Comparison of ENCODE assay signal across 9 mouse cellular contexts in the genomic region with DNA sequence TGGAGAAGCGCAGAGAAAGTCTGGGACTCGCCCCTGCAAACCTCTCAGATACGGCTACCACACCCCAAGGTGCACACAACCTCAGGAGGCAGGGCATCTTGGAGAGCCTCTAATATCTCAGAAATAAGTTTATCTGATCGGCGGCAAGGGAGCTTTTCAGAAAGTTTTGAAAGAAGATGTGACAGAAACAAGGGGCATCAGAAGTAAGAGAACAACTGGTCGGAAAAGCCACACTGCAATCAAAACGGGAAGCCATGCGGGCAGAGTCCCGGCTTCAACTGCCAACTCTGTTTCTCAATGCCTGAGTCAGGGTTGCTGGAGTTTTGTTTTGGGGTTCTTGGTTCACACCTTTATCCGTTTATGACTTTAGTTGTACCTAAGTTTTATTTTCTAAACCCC. TPM values are rescaled to one million over a fixed set of nuclear protein-coding genes. Genes with fewer than 3 reads are reported as not detected.
DNase-seq lines count a peak whose midpoint lies in the region; ATAC-seq lines count a peak whose summit lies in the region.
"Had no signal": no experiment of that assay in that cellular context is flagged by ENCODE, and none has a peak within 500 bp of the region (broad histone marks: within the 10 kb centered on the region; RNA-seq: fewer than 3 reads in every experiment).

No protein-coding gene starts in this region.

- H3K4me2 ChIP-seq in kidney, embryonic 14.5 days (replicated peaks; ENCODE audit: low read depth, low read length): peak overlapping the region; percentile 55
- H3K4me2 ChIP-seq in hindbrain, embryonic 15.5 days: peak overlapping the region; percentile 99
- peak overlapping the region; percentile 93 for H3K4me2 ChIP-seq in midbrain, embryonic 12.5 days (replicated peaks)

- H3K9ac ChIP-seq in kidney, embryonic 14.5 days (ENCODE audit: low read depth, low read length): peak overlapping the region; percentile 71
- H3K9ac ChIP-seq in hindbrain, embryonic 15.5 days: peak overlapping the region; percentile 56; the same call in 1 of the 2 replicates
- H3K9ac ChIP-seq in midbrain, embryonic 12.5 days (replicated peaks): peak overlapping the region; percentile 63; the same call in 1 of the 2 replicates

- ATAC-seq in kidney, embryonic 14.5 days (ENCODE audit: low FRiP score, low TSS enrichment): no peak
- ATAC-seq in hindbrain, embryonic 15.5 days (ENCODE audit: low FRiP score, low read depth): no peak
- ATAC-seq in midbrain, embryonic 12.5 days (ENCODE audit: low FRiP score, low read depth): no peak
- ATAC-seq in frontal cortex, adult (ENCODE audit: low TSS enrichment): no peak
- ATAC-seq: Patski had no signal

- no peaks in the 10 kb centered on the region for H3K27me3 ChIP-seq in kidney, embryonic 14.5 days (ENCODE audit: control insufficient read depth, insufficient read depth, low read length)
- H3K27me3 ChIP-seq in hindbrain, embryonic 15.5 days: peaks cover 19% of the 10 kb centered on the region
- peaks cover 70% of the 10 kb centered on the region for H3K27me3 ChIP-seq in midbrain, embryonic 12.5 days

- intact Hi-C loops in left cerebral cortex, postnatal 10 days (cut with DNase I): no loop called here

- peaks cover 48% of the 10 kb centered on the region for H3K4me1 ChIP-seq in kidney, embryonic 14.5 days (ENCODE audit: control insufficient read depth, insufficient read depth, low read length)
- peaks cover 27% of the 10 kb centered on the region for H3K4me1 ChIP-seq in brown adipose tissue, adult 24 weeks (ENCODE audit: control insufficient read depth, insufficient read depth, insufficient read length, low read length)
- peaks cover 21% of the 10 kb centered on the region for H3K4me1 ChIP-seq in hindbrain, embryonic 15.5 days (replicated peaks)
- peaks cover 10% of the 10 kb centered on the region; the same call in 1 of the 2 replicates for H3K4me1 ChIP-seq in midbrain, embryonic 12.5 days

- H3K4me3 ChIP-seq in kidney, embryonic 14.5 days (ENCODE audit: low read length): peak overlapping the region; percentile 74
- H3K4me3 ChIP-seq in brown adipose tissue, adult 24 weeks (ENCODE audit: insufficient read depth, low read depth, low read length): peak overlapping the region; percentile 97
- H3K4me3 ChIP-seq in hindbrain, embryonic 15.5 days: peak overlapping the region; percentile 62
- H3K4me3 ChIP-seq in midbrain, embryonic 12.5 days: peak overlapping the region; percentile 56

- no peak for DNase-seq in kidney, postnatal 14 days
- no peak for DNase-seq in retina, embryonic 14.5 days (ENCODE audit: low spot score)
- no peak for DNase-seq in left cerebral cortex, postnatal 10 days (ENCODE audit: extremely low spot score in 1 of 2, low spot score in 2 of 2)

- H3K9me3 ChIP-seq in kidney, embryonic 14.5 days (ENCODE audit: control insufficient read depth, low read length): no peaks in the 10 kb centered on the region
- no peaks in the 10 kb centered on the region for H3K9me3 ChIP-seq in hindbrain, embryonic 15.5 days
- no peaks in the 10 kb centered on the region for H3K9me3 ChIP-seq in midbrain, embryonic 12.5 days

- H3K27ac ChIP-seq in kidney, embryonic 14.5 days (ENCODE audit: low read depth, low read length): peak overlapping the region; percentile 60; the same call in 1 of the 2 replicates
- H3K27ac ChIP-seq in brown adipose tissue, adult 24 weeks (replicated peaks; ENCODE audit: low read depth, low read length): peak overlapping the region; percentile 95
- no peak overlapping the region for H3K27ac ChIP-seq in hindbrain, embryonic 15.5 days (replicated peaks)
- H3K27ac ChIP-seq in midbrain, embryonic 12.5 days (replicated peaks): no peak overlapping the region

- 15% methylated on average over 10 of the region's 10 CpGs for WGBS in kidney, embryonic 14.5 days
- 30% methylated on average over 10 of the region's 10 CpGs for WGBS in hindbrain, embryonic 15.5 days
- WGBS in midbrain, embryonic 12.5 days: 26% methylated on average over 10 of the region's 10 CpGs

- H3K36me3 ChIP-seq in kidney, embryonic 14.5 days (ENCODE audit: control insufficient read depth, insufficient read depth, low read length): no peaks in the 10 kb centered on the region
- H3K36me3 ChIP-seq in hindbrain, embryonic 15.5 days: no peaks in the 10 kb centered on the region
- H3K36me3 ChIP-seq in midbrain, embryonic 12.5 days: no peaks in the 10 kb centered on the region

RNA-seq across cellular contexts. Expression of a gene that starts 2.3 kb away (rescaled TPM):
- polyA plus RNA-seq in kidney, embryonic 14.5 days (2014; fragmentation: Nextera tagmentation; extraction: Ambion mirVana): 29.4 and 44.4 TPM in 2 replicates
- 4.8 and 8.8 TPM in 2 replicates for polyA plus RNA-seq in brown adipose tissue, adult 24 weeks (2012; ENCODE audit: insufficient read depth, insufficient read length, missing spikeins)
- 9.9 and 10.5 TPM in 2 replicates for polyA plus RNA-seq in hindbrain, embryonic 15.5 days (2015; fragmentation: Nextera tagmentation; extraction: Ambion mirVana)
- polyA plus RNA-seq in midbrain, embryonic 12.5 days (2016; fragmentation: Nextera tagmentation; extraction: Ambion mirVana): 9.3 and 13.2 TPM in 2 replicates
- 1 to 10 TPM; 5.8 to 7.0 TPM for total RNA-seq in left cerebral cortex, postnatal 10 days (2021)

RNA-seq across cellular contexts. Expression of a gene that starts 56.3 kb away (rescaled TPM):
- 53.8 and 56.9 TPM in 2 replicates for polyA plus RNA-seq in kidney, embryonic 14.5 days (2014; fragmentation: Nextera tagmentation; extraction: Ambion mirVana)
- polyA plus RNA-seq in brown adipose tissue, adult 24 weeks (2012; ENCODE audit: insufficient read depth, insufficient read length, missing spikeins): 82.8 and 109 TPM in 2 replicates
- 32.7 and 34.1 TPM in 2 replicates for polyA plus RNA-seq in hindbrain, embryonic 15.5 days (2015; fragmentation: Nextera tagmentation; extraction: Ambion mirVana)
- polyA plus RNA-seq in midbrain, embryonic 12.5 days (2016; fragmentation: Nextera tagmentation; extraction: Ambion mirVana): 27.1 and 31.6 TPM in 2 replicates
- 10 to 100 TPM; 22.4 to 23.1 TPM for total RNA-seq in left cerebral cortex, postnatal 10 days (2021)

Comparison
In these comparisons a context has a peak if more than half of its experiments do, and no peak if none do; other contexts are left out.
1. H3K27ac ChIP-seq: peak in kidney, embryonic 14.5 days (single experiment) and brown adipose tissue, adult 24 weeks (single experiment); none in hindbrain, embryonic 15.5 days (single experiment) and midbrain, embryonic 12.5 days (single experiment).
2. Peak in every context shown above with its lines, with median percentiles within 50 percentile points of each other: H3K4me2 ChIP-seq, H3K4me3 ChIP-seq and H3K9ac ChIP-seq.